Mouse (Mus musculus) midbrain, postnatal 0 days (tissue): ENCODE data around the gene Cdc26. TPM values are rescaled to one million over a fixed set of nuclear protein-coding genes. Genes with fewer than 3 reads are reported as not detected.

ENCODE experiments used
- ATAC-seq: fragments of 200-750 bp; cut with Nextera tagmentation; 2 replicates; pipeline ENCODE4 v1.8.0; 2017; ENCODE audit warnings: moderate number of reproducible peaks, mild to moderate bottlenecking, moderate TSS enrichment, moderate library complexity; ENCODE audit not compliant: low FRiP score
- DNase-seq: peaks from one replicate; pipeline ENCODE4 v3.0.0-alpha.2; 2015; ENCODE audit warnings: low spot score
- H3K27ac ChIP-seq: fragments of 300-500 bp; sonication (generic); 2 replicates; pipeline ENCODE4 v1.5.1; 2014; ENCODE audit warnings: low read depth, mild to moderate bottlenecking, low read length, mixed read lengths
- H3K27me3 ChIP-seq: fragments of 300-500 bp; sonication (generic); 2 replicates; pipeline ENCODE4 v1.6.1; 2014; ENCODE audit warnings: low read length, control low read depth, mixed read lengths; ENCODE audit not compliant: insufficient read depth
- H3K36me3 ChIP-seq: fragments of 300-500 bp; sonication (generic); 2 replicates; pipeline ENCODE4 v1.6.1; 2014; ENCODE audit warnings: low read length, control low read depth, mixed read lengths; ENCODE audit not compliant: insufficient read depth
- H3K4me1 ChIP-seq: fragments of 300-500 bp; sonication (generic); 2 replicates; pipeline ENCODE4 v1.6.1; 2014; ENCODE audit warnings: mild to moderate bottlenecking, control low read depth, antibody characterized with exemption, low read length, mixed read lengths; ENCODE audit not compliant: insufficient read depth
- H3K4me2 ChIP-seq: fragments of 300-500 bp; sonication (generic); 2 replicates; pipeline ENCODE4 v1.6.1; 2014; ENCODE audit warnings: low read depth, mild to moderate bottlenecking, low read length, mixed read lengths; ENCODE audit not compliant: poor library complexity, severe bottlenecking
- H3K4me3 ChIP-seq: fragments of 300-500 bp; sonication (generic); 2 replicates; pipeline ENCODE4 v1.5.1; 2014; ENCODE audit warnings: low read depth, mild to moderate bottlenecking, low read length, moderate library complexity
- H3K9ac ChIP-seq: fragments of 300-500 bp; sonication (generic); replicated peaks from 2 replicates; pipeline ENCODE4 v1.6.1; 2014; ENCODE audit warnings: mild to moderate bottlenecking, low read length, moderate library complexity, mixed read lengths; ENCODE audit not compliant: poor library complexity, severe bottlenecking
- H3K9me3 ChIP-seq: fragments of 300-500 bp; sonication (generic); 2 replicates; pipeline ENCODE4 v1.6.1; 2016; ENCODE audit warnings: low read length, control low read depth
- CTCF ChIP-seq: IDR thresholded peaks from 2 replicates; pipeline ENCODE4 v1.5.1; 2016; ENCODE audit warnings: antibody characterized with exemption, mild to moderate bottlenecking
- WGBS: fragments of 180-500 bp; shearing (Covaris S2); extraction: QIAGEN DNeasy Blood & Tissue Kit; methylation state at CpG from one replicate; pipeline ENCODE4 v1.1.7; 2014; 5-methylcytosine and 5-hydroxymethylcytosine counted together
- polyA plus RNA-seq: library from polyadenylated mRNA; unstranded; fragments of >200 nt; fragmentation: Nextera tagmentation; extraction: Ambion mirVana; gene quantifications from 2 replicates; pipeline ENCODE4 v1.2.1, GENCODE M21; 2015
- total RNA-seq: library from RNA; depleted of rRNA; stranded (reverse); fragments of >200 nt; gene quantifications from 2 replicates; pipeline ENCODE4 v1.2.3, GENCODE M21; 2014

Cdc26 gene
- total and polyA plus RNA-seq, 2 experiments from 2014 or later: 41.2 to 73.4 TPM

DNA sequence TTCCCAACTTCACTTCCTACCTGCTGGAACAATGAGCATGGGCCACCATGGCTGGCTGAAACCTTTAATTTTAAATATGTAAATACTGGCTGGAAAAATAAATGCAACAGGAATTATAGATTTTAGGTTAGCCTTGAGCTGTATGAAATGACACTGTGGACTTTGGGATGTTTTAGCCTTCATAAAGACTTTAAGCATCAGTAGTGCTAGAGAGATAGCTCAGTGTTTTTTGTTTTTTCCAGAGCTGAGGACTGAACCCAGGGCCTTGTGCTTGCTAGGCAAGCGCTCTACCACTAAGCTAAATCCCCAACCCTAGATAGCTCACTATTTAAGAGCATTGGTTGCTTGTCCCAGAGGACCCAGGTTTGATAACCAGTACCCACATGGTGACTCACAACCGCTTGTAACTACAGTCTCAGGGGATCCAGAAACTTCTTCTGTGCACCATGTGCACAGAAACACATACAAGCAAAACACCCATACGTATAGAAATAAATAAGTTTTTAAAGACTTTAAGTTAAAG lies 28.9 kb upstream of the Cdc26 start:
- Histone ChIP-seq H3K9me3 (no peaks in the 10 kb centered on the region), H3K4me1 (no peaks in the 10 kb centered on the region), H3K9ac (no peak overlapping the region), H3K36me3 (no peaks in the 10 kb centered on the region), H3K4me2 (no peak overlapping the region), H3K27me3 (no peaks in the 10 kb centered on the region), H3K27ac (no peak overlapping the region), H3K4me3 (no peak overlapping the region)
- WGBS: 90% methylated on average over 3 of the region's 3 CpGs
- TF ChIP-seq CTCF: no peak
- DNase-seq (no peak), ATAC-seq (no peak)

DNA sequence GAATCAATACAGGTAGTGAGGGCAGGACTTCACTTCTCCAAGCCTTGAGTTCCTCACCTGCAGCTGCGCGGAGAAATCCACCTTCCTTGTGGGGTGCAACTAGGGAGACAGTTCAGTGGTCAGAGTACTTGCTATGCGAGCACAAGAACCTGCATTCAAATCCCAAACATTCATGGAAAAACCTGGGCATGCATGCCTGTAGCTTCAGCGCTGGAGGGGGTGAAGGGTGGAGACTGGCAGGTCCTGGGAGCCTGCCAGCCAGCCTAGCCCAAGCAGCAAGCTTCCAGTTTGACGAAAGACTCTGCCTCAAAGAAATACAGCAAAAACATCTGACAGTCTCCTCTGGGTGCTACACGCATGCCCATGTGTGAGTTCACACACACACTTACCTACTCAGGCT lies 26.6 kb upstream of the Cdc26 start, which contains the start of gene Rnf183:
Gene Rnf183, minus strand, starts transcription at position 172 of the 400 bp plus-strand sequence.
- H3K9ac ChIP-seq: no peak within 1 kb of the TSS
- no peak within 1 kb of the TSS for H3K27ac ChIP-seq
- no peak within 1 kb of the TSS for H3K4me3 ChIP-seq
- ATAC-seq (no peak), DNase-seq (no peak)
- no peaks in the 10 kb centered on the region for H3K27me3 ChIP-seq
- H3K9me3 ChIP-seq: no peaks in the 10 kb centered on the region
- 84% methylated on average over 6 of the region's 6 CpGs for WGBS
- no peaks in the 10 kb centered on the region for H3K36me3 ChIP-seq
- H3K4me2 ChIP-seq: no peak within 1 kb of the TSS
- H3K4me1 ChIP-seq: no peaks in the 10 kb centered on the region
- TF ChIP-seq CTCF: no peak

DNA sequence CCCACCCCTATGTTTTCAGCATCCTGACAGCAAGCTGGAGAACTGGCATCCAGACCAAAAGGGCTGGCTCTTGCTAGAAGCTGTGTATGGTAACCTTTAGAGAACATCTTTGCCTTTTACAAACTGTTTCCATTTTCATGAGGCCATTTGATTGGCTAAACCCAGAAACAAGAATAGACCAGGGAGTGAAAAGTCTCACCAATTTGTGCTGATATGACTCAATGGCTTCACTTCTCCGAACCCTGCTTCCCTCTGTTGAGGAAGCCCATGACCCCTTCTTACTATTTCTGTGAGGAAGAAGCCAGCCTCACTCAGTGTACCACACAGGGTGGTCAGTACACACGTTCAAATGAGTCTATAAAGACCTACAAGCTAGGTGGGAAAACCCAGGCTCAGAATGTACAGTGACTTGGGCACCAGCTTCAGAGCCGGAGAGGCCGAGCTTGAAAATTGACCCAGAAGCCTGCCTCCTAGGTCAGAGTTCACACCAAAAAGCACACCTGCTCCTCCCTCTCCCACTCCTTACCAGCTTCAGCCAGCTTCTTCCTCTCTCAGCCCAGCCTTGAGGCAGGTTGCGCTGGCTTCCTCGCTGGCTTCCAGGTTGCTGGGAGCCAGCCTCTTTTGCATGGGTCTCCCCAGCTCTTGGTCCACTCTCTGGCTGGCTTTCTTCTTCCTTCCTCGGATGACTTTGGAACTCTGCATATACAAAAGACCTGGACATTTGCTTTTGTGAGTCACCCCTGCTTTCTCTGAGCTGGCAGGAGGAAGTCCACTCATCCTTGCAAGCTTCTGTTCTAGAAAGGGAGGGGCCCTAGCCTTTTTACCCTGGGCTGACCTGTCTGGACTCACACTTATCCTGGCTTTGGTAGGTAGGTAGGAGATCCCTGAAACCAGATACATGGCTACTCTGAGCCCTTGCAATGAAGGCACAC lies 25.8 kb upstream of the Cdc26 start:
- Histone ChIP-seq H3K27ac (no peak overlapping the region), H3K4me1 (no peaks in the 10 kb centered on the region), H3K36me3 (no peaks in the 10 kb centered on the region), H3K9me3 (no peaks in the 10 kb centered on the region), H3K4me2 (no peak overlapping the region), H3K4me3 (no peak overlapping the region), H3K27me3 (no peaks in the 10 kb centered on the region), H3K9ac (no peak overlapping the region)
- 76% methylated on average over 7 of the region's 7 CpGs for WGBS
- TF ChIP-seq CTCF: no peak
- DNase-seq: no peak
- ATAC-seq: no peak

GRCm38 (mm10) chr4:62431522-62431921 lies 23.1 kb upstream of the Cdc26 start:
- Histone ChIP-seq H3K4me3 (no peak overlapping the region), H3K4me2 (no peak overlapping the region), H3K9ac (no peak overlapping the region), H3K27ac (no peak overlapping the region), H3K27me3 (no peaks in the 10 kb centered on the region), H3K9me3 (no peaks in the 10 kb centered on the region), H3K4me1 (no peaks in the 10 kb centered on the region), H3K36me3 (no peaks in the 10 kb centered on the region)
- TF ChIP-seq CTCF: no peak
- DNase-seq: no peak
- ATAC-seq: no peak
- 84% methylated on average over 4 of the region's 4 CpGs for WGBS

DNA sequence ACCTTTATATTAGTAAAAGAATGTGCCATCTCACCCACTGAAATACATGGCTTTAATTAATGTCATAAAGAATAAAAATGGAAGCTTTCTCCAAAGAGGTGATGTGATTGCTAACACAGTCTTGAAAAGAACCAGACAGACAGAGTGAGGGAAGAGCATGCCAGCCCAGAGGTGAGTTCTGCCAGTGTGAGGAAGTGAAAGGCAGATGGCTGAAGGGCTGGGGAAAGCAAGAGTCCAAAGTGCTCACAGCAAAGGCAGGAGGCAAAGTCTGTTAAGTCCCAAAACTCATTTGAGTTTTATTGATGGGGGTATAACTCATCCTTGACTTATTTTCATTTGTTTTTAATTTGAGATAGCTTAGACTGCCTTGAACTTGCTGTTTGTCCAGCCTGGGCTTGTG lies 22.2 kb upstream of the Cdc26 start:
- H3K27ac ChIP-seq: no peak overlapping the region
- no peak for ATAC-seq
- no peaks in the 10 kb centered on the region for H3K9me3 ChIP-seq
- no peak for TF ChIP-seq CTCF
- no peaks in the 10 kb centered on the region for H3K4me1 ChIP-seq
- no peak overlapping the region for H3K4me2 ChIP-seq
- H3K9ac ChIP-seq: no peak overlapping the region
- no peak overlapping the region for H3K4me3 ChIP-seq
- H3K36me3 ChIP-seq: no peaks in the 10 kb centered on the region
- H3K27me3 ChIP-seq: no peaks in the 10 kb centered on the region
- no peak for DNase-seq

DNA sequence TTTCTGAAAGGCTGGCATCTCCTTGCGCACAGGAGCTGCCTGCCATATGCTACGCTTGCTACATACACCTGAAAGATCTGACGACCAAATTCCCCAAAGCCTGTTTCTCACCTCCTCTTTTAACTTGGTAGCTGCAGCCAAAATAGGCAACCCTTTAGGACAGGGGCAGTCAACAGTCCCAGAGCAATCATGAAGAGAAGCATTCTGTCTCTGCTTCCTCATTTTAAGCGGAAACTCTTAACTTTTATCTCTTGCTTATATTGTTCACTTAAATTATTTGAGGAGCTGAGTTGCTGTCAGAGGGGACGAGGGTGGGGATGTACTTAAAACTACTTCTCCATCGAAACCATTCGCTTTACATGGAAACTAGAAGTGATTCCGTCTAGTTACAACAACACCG lies 21.2 kb upstream of the Cdc26 start:
- no peak for TF ChIP-seq CTCF
- H3K4me2 ChIP-seq: no peak overlapping the region
- peaks cover 4% of the 10 kb centered on the region for H3K36me3 ChIP-seq
- no peak overlapping the region for H3K9ac ChIP-seq
- ATAC-seq (no peak), DNase-seq (no peak)
- no peaks in the 10 kb centered on the region for H3K27me3 ChIP-seq
- no peaks in the 10 kb centered on the region for H3K9me3 ChIP-seq
- H3K4me3 ChIP-seq: no peak overlapping the region
- no peaks in the 10 kb centered on the region for H3K4me1 ChIP-seq
- 87% methylated on average over 9 of the region's 9 CpGs for WGBS
- H3K27ac ChIP-seq: no peak overlapping the region
